Mouse (Mus musculus) frontal cortex, postnatal 14 days (tissue): Measurements from ENCODE around the gene Lrrc47.
A peak's percentile ranks its signal among the peaks of the same experiment; 100 is the strongest.

Source experiments
- DNase-seq, 2 experiments: peaks; one replicate each; pipeline ENCODE4 v3.0.0; 2022; ENCODE audit warnings: low spot score in 2 of 2

Lrrc47 gene

GRCm38 (mm10) chr4:154023754-154024601, 12.4 kb downstream of the Lrrc47 start:
- no peak for DNase-seq

- no peak for DNase-seq
These were observed 13.4 kb downstream of the Lrrc47 start for GRCm38 (mm10) chr4:154024729-154025521.

GRCm38 (mm10) chr4:154025641-154026440, 14.3 kb downstream of the Lrrc47 start, which contains the start of gene Smim1:
Gene Smim1, minus strand, starts transcription at chr4:154026230.
- DNase-seq = peak in 1 of 2 experiments; percentile 50

- no peak for DNase-seq
These were observed 14.9 kb downstream of the Lrrc47 start for GRCm38 (mm10) chr4:154026441-154026761.

GRCm38 (mm10) chr4:154028066-154028465, 16.5 kb downstream of the Lrrc47 start:
- no peak for DNase-seq

- no peak for DNase-seq
These were observed 17.1 kb downstream of the Lrrc47 start for GRCm38 (mm10) chr4:154028646-154029045.

- DNase-seq = no peak
These were observed 25.6 kb downstream of the Lrrc47 start for GRCm38 (mm10) chr4:154037123-154037522.

GRCm38 (mm10) chr4:154042577-154042976, 31.0 kb downstream of the Lrrc47 start, which contains the start of gene Ccdc27:
Gene Ccdc27, minus strand, starts transcription at chr4:154042677.
- DNase-seq = no peak

GRCm38 (mm10) chr4:154045837-154046236, 34.3 kb downstream of the Lrrc47 start:
- DNase-seq = no peak

- DNase-seq = no peak
These were observed 39.9 kb downstream of the Lrrc47 start for GRCm38 (mm10) chr4:154051401-154051800.

GRCm38 (mm10) chr4:154053065-154053464, 41.5 kb downstream of the Lrrc47 start:
- no peak for DNase-seq

- DNase-seq = no peak
These were observed 44.0 kb downstream of the Lrrc47 start for GRCm38 (mm10) chr4:154055482-154055881.

GRCm38 (mm10) chr4:154056046-154056445, 44.5 kb downstream of the Lrrc47 start:
- no peak for DNase-seq

GRCm38 (mm10) chr4:154056661-154057060, 45.1 kb downstream of the Lrrc47 start:
- no peak for DNase-seq

GRCm38 (mm10) chr4:154057696-154058095, 46.2 kb downstream of the Lrrc47 start:
- no peak for DNase-seq

GRCm38 (mm10) chr4:154064827-154065773, 53.6 kb downstream of the Lrrc47 start:
- no peak for DNase-seq

GRCm38 (mm10) chr4:154070896-154071295, 59.4 kb downstream of the Lrrc47 start:
- no peak for DNase-seq
